Mouse (Mus musculus) neural tube, embryonic 15.5 days (tissue): Measurements from ENCODE around the gene Bex3. TPM values are rescaled to one million over a fixed set of nuclear protein-coding genes. Genes with fewer than 3 reads are reported as not detected.
"Not testable (repeated sequence)": the region's sequence is repeated elsewhere in the genome, so short reads cannot be mapped to it uniquely, and the experiment has no call there.

ENCODE experiments used
- ATAC-seq: fragments of 200-750 bp; cut with Nextera tagmentation; 2 replicates; pipeline ENCODE4 v1.8.0; 2017; ENCODE audit warnings: mild to moderate bottlenecking, moderate TSS enrichment, moderate library complexity; ENCODE audit not compliant: low FRiP score
- H3K27ac ChIP-seq: fragments of 300-500 bp; sonication (generic); replicated peaks from 2 replicates; pipeline ENCODE4 v1.5.1; 2015; ENCODE audit warnings: mild to moderate bottlenecking, inconsistent platforms
- H3K27me3 ChIP-seq: fragments of 300-500 bp; sonication (generic); replicated peaks from 2 replicates; pipeline ENCODE4 v1.6.1; 2015; ENCODE audit warnings: inconsistent platforms
- H3K36me3 ChIP-seq: fragments of 300-500 bp; sonication (generic); 2 replicates; pipeline ENCODE4 v1.6.1; 2015; ENCODE audit warnings: inconsistent platforms
- H3K4me1 ChIP-seq: fragments of 300-500 bp; sonication (generic); 2 replicates; pipeline ENCODE4 v1.6.1; 2015; ENCODE audit warnings: inconsistent platforms
- H3K4me2 ChIP-seq: fragments of 300-500 bp; sonication (generic); 2 replicates; pipeline ENCODE4 v1.6.1; 2015; ENCODE audit warnings: inconsistent platforms, mild to moderate bottlenecking, moderate library complexity
- H3K4me3 ChIP-seq: fragments of 300-500 bp; sonication (generic); replicated peaks from 2 replicates; pipeline ENCODE4 v1.5.1; 2015; ENCODE audit warnings: mild to moderate bottlenecking, inconsistent platforms
- H3K9ac ChIP-seq: fragments of 300-500 bp; sonication (generic); replicated peaks from 2 replicates; pipeline ENCODE4 v1.6.1; 2015; ENCODE audit warnings: mild to moderate bottlenecking, inconsistent platforms
- H3K9me3 ChIP-seq: fragments of 300-500 bp; sonication (generic); replicated peaks from 2 replicates; pipeline ENCODE4 v1.6.1; 2016; ENCODE audit warnings: inconsistent platforms
- WGBS: fragments of 180-500 bp; shearing (Covaris S2); methylation state at CpG from one replicate; pipeline ENCODE4 v1.1.7; 2015; ENCODE audit warnings: mixed read lengths; 5-methylcytosine and 5-hydroxymethylcytosine counted together
- polyA plus RNA-seq: library from polyadenylated mRNA; unstranded; fragments of >200 nt; fragmentation: Nextera tagmentation; extraction: Ambion mirVana; gene quantifications from 2 replicates; pipeline ENCODE4 v1.2.1, GENCODE M21; 2015

Gene Bex3
- polyA plus RNA-seq, 1 experiment from 2014 or later = 798 TPM

- no peaks in the 10 kb centered on the region for H3K27me3 ChIP-seq
- H3K36me3 ChIP-seq = no peaks in the 10 kb centered on the region
- peaks cover 12% of the 10 kb centered on the region for H3K4me1 ChIP-seq
- H3K27ac ChIP-seq = no peak overlapping the region
- no peak for ATAC-seq
- no peak overlapping the region for H3K9ac ChIP-seq
- H3K4me3 ChIP-seq = no peak overlapping the region
- WGBS = 61% methylated on average over 4 of the region's 4 CpGs
- H3K4me2 ChIP-seq = no peak overlapping the region
- no peaks in the 10 kb centered on the region for H3K9me3 ChIP-seq
Observed at GRCm38 (mm10) chrX:136268173-136268572, 1.9 kb upstream of the Bex3 start.

- peak; percentile 69 for ATAC-seq
- not testable (repeated sequence) for H3K27me3 ChIP-seq, H3K9me3 ChIP-seq, H3K36me3 ChIP-seq
- Histone ChIP-seq H3K4me3 (peak overlapping the region; percentile 45), H3K9ac (peak overlapping the region; percentile 42; the same call in 1 of the 2 replicates), H3K4me2 (peak overlapping the region; percentile 58), H3K4me1 (peaks cover 12% of the 10 kb centered on the region), H3K27ac (peak overlapping the region; percentile 81)
- 33% methylated on average over 23 of the region's 60 CpGs for WGBS
Observed at GRCm38 (mm10) chrX:136270393-136271111, 499 bp downstream of the Bex3 start.

DNA sequence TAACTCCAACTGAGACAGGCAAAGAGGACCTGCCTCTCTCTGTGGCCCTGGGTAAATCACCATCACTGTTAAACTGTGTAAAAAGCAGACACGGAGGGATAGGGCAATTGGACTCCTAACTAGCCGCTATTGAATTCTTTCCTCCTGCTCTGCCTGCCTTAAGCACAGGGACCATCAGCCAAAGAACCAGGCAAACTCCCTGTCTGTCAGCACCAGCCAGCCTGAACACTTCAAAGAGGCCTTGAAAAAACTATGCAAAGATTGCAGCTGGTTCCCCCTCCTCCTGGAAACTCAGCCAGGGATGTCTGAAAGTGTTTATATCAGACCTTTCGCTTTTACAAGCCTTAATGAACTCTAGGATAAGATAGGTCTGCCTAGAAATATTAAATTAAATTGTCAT lies 4.5 kb downstream of the Bex3 start:
- ATAC-seq = no peak

DNA sequence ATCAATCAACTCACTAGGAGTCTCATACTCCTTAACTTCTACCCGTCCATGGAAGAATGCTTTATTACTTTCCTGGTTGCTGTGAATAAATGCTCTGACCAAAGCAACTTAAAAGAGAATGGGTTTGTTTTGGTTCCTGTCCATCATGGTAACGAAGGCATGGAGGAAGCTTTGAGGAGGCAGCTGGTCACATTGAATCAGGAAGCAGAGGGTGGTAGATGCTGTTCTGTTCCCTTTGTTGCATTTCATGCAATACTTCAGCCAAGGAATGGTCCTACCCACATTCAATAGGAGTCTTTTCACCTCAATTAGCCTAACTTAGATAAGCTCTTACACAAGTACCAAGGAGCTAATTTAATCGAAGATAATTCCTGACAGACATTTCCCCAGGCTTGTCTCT lies 5.3 kb downstream of the Bex3 start:
- Histone ChIP-seq H3K36me3 (no peaks in the 10 kb centered on the region), H3K4me3 (no peak overlapping the region), H3K9me3 (no peaks in the 10 kb centered on the region), H3K27ac (no peak overlapping the region), H3K4me2 (no peak overlapping the region), H3K4me1 (peaks cover 12% of the 10 kb centered on the region), H3K27me3 (no peaks in the 10 kb centered on the region), H3K9ac (no peak overlapping the region)
- ATAC-seq = no peak
- 36% methylated on average over 3 of the region's 3 CpGs for WGBS

More for the DNA sequence above, 4.5 kb downstream of the Bex3 start:
- WGBS = 23% methylated on average over 3 of the region's 3 CpGs
- H3K9ac ChIP-seq = no peak overlapping the region
- no peaks in the 10 kb centered on the region for H3K9me3 ChIP-seq
- no peak overlapping the region for H3K4me3 ChIP-seq
- H3K27me3 ChIP-seq = no peaks in the 10 kb centered on the region
- H3K27ac ChIP-seq = no peak overlapping the region
- H3K4me2 ChIP-seq = no peak overlapping the region
- peaks cover 12% of the 10 kb centered on the region for H3K4me1 ChIP-seq
- H3K36me3 ChIP-seq = no peaks in the 10 kb centered on the region

DNA sequence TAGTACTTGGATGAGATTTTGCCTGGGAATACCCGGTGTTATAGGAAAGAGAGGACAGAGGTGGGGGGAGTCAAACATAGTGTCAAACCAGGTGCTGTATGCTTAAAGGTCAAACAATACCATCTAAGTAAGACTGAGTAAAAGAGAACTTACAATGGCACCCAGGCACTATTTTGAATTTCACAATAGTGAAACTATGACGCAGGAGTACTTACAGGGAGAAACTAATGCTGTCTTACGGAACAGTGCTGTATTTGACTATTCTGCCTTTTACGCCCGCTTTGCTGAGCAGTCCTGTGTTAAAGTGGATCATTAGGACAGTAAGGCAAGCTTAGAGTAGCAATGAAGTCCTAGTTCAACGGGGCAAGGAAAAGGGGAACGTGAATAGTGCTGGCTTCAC lies 7.5 kb downstream of the Bex3 start:
- Histone ChIP-seq H3K4me3 (no peak overlapping the region), H3K27ac (no peak overlapping the region), H3K27me3 (no peaks in the 10 kb centered on the region), H3K9me3 (no peaks in the 10 kb centered on the region), H3K4me1 (no peaks in the 10 kb centered on the region; the same call in 1 of the 2 replicates), H3K4me2 (no peak overlapping the region), H3K36me3 (no peaks in the 10 kb centered on the region), H3K9ac (no peak overlapping the region)
- ATAC-seq = no peak
- 81% methylated on average over 7 of the region's 7 CpGs for WGBS

- H3K27ac ChIP-seq = no peak overlapping the region
- no peak overlapping the region for H3K4me2 ChIP-seq
- no peaks in the 10 kb centered on the region for H3K27me3 ChIP-seq
- H3K36me3 ChIP-seq = no peaks in the 10 kb centered on the region
- no peaks in the 10 kb centered on the region for H3K9me3 ChIP-seq
- H3K4me1 ChIP-seq = no peaks in the 10 kb centered on the region
- no peak overlapping the region for H3K4me3 ChIP-seq
- ATAC-seq = no peak
- H3K9ac ChIP-seq = no peak overlapping the region
Observed at GRCm38 (mm10) chrX:136278401-136278800, 8.3 kb downstream of the Bex3 start.

- H3K4me1 ChIP-seq = no peaks in the 10 kb centered on the region
- no peaks in the 10 kb centered on the region for H3K36me3 ChIP-seq
- no peak overlapping the region for H3K9ac ChIP-seq
- no peaks in the 10 kb centered on the region for H3K27me3 ChIP-seq
- no peak overlapping the region for H3K27ac ChIP-seq
- 79% methylated on average over 5 of the region's 5 CpGs for WGBS
- no peaks in the 10 kb centered on the region for H3K9me3 ChIP-seq
- H3K4me2 ChIP-seq = no peak overlapping the region
- ATAC-seq = no peak
- no peak overlapping the region for H3K4me3 ChIP-seq
Observed at GRCm38 (mm10) chrX:136279410-136279809, 9.4 kb downstream of the Bex3 start.

- no peaks in the 10 kb centered on the region for H3K27me3 ChIP-seq
- 33% methylated on average over 8 of the region's 8 CpGs for WGBS
- no peak overlapping the region for H3K9ac ChIP-seq
- H3K4me1 ChIP-seq = no peaks in the 10 kb centered on the region
- no peaks in the 10 kb centered on the region for H3K36me3 ChIP-seq
- peak; percentile 98 for ATAC-seq
- peak overlapping the region; percentile 75 for H3K27ac ChIP-seq
- peak overlapping the region; percentile 19; the same call in 1 of the 2 replicates for H3K4me3 ChIP-seq
- no peaks in the 10 kb centered on the region for H3K9me3 ChIP-seq
- peak overlapping the region; percentile 49 for H3K4me2 ChIP-seq
Observed at GRCm38 (mm10) chrX:136290817-136291281, 20.8 kb downstream of the Bex3 start.

- Histone ChIP-seq H3K4me3 (no peak overlapping the region), H3K9me3 (no peaks in the 10 kb centered on the region), H3K9ac (no peak overlapping the region), H3K27me3 (no peaks in the 10 kb centered on the region), H3K36me3 (no peaks in the 10 kb centered on the region), H3K27ac (no peak overlapping the region), H3K4me2 (no peak overlapping the region), H3K4me1 (no peaks in the 10 kb centered on the region)
- no peak for ATAC-seq
Observed at GRCm38 (mm10) chrX:136304295-136304694, 34.2 kb downstream of the Bex3 start.

GRCm38 (mm10) chrX:136306196-136306595 lies 36.1 kb downstream of the Bex3 start:
- no peaks in the 10 kb centered on the region for H3K27me3 ChIP-seq
- 52% methylated on average over 1 of the region's 1 CpGs for WGBS
- H3K4me1 ChIP-seq = no peaks in the 10 kb centered on the region
- no peak overlapping the region for H3K9ac ChIP-seq
- no peaks in the 10 kb centered on the region for H3K36me3 ChIP-seq
- H3K9me3 ChIP-seq = no peaks in the 10 kb centered on the region
- H3K4me3 ChIP-seq = no peak overlapping the region
- ATAC-seq = no peak
- no peak overlapping the region for H3K27ac ChIP-seq
- H3K4me2 ChIP-seq = no peak overlapping the region

DNA sequence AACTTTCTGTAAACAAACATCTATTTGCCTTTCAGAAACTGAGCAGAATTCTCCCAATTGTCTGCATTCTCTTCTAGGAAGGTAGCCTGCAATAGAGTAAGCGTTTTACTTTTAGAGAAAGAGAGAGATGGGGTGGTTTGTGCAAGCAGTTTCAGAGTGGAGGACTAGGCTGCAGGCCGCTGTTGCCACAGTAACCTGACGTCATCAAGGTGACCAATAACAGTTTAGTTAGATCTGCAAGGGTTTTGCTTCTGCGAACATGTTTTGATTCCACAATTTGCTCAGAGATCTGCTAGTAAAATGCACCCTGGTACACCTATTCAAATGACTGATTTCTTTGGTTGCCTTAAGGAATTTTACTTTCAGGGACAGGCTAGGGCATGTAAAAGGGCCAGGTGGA lies 43.2 kb downstream of the Bex3 start:
- Histone ChIP-seq H3K9ac (no peak overlapping the region), H3K4me3 (no peak overlapping the region)
- WGBS = 31% methylated on average over 4 of the region's 4 CpGs

DNA sequence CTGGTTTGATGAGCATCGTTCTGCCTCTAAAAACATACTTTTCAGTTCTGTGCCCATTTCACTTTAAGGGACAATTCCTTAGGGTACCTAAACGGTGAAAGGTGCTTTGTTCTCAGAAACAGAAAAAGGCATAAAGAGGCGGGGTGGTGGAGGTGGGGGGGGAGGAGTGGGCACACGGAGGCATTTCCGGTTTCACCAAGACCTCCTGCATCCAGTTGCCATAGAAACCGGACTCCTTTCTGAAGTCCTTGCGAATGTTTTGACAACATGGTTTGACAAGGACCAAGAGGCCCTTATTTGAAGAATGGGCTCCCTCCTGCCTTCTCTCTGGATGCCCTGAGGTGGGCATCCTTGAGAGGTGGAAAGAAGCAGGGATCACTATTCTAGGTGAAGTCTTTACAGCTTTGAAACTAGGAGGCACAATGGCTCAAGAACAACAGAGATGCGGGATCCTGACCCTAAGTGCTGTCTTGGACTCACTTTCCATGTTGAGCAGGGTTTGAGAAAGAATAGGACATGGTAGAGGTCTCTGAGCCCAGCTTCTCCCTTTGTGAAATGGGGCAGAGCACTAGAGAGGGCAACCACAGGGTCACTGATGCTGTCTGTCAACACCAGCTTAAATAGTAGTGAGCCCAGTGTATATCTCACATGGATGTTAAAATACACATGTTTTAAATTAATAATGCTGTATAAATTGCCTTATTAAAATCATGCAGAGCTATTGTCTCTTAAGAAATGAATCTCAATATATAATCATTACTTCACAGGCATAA lies 43.9 kb downstream of the Bex3 start:
- ATAC-seq = peak; percentile 81
- no peak overlapping the region for H3K9ac ChIP-seq
- 33% methylated on average over 8 of the region's 8 CpGs for WGBS
- no peaks in the 10 kb centered on the region for H3K9me3 ChIP-seq
- no peaks in the 10 kb centered on the region for H3K36me3 ChIP-seq
- peaks cover 4% of the 10 kb centered on the region; the same call in 1 of the 2 replicates for H3K4me1 ChIP-seq
- H3K27ac ChIP-seq = peak overlapping the region; percentile 41; the same call in 1 of the 2 replicates
- H3K4me3 ChIP-seq = no peak overlapping the region
- no peaks in the 10 kb centered on the region for H3K27me3 ChIP-seq
- H3K4me2 ChIP-seq = peak overlapping the region; percentile 42

More for the DNA sequence above, 43.2 kb downstream of the Bex3 start:
- Histone ChIP-seq H3K36me3 (no peaks in the 10 kb centered on the region), H3K9me3 (no peaks in the 10 kb centered on the region), H3K4me1 (peaks cover 4% of the 10 kb centered on the region; the same call in 1 of the 2 replicates), H3K4me2 (peak overlapping the region; percentile 42), H3K27ac (peak overlapping the region; percentile 41; the same call in 1 of the 2 replicates), H3K27me3 (no peaks in the 10 kb centered on the region)
- peak; percentile 92 for ATAC-seq
